Mouse (Mus musculus) kidney, adult 2 months (tissue): ENCODE measurements around the gene Ptprm.

Experiments
- CTCF ChIP-seq: fragments of 200-500 bp; conservative IDR thresholded peaks from 2 replicates; pipeline ENCODE4 v1.5.1; 2011; ENCODE audit warnings: low read depth, mild to moderate bottlenecking, control low read depth, low read length, moderate library complexity, mixed read lengths; ENCODE audit not compliant: insufficient read depth, insufficient read length
- POLR2A ChIP-seq: fragments of 200-500 bp; IDR thresholded peaks from one replicate; pipeline ENCODE4 v1.6.1; 2011; ENCODE audit warnings: low read depth, low read length, control low read depth

DNA sequence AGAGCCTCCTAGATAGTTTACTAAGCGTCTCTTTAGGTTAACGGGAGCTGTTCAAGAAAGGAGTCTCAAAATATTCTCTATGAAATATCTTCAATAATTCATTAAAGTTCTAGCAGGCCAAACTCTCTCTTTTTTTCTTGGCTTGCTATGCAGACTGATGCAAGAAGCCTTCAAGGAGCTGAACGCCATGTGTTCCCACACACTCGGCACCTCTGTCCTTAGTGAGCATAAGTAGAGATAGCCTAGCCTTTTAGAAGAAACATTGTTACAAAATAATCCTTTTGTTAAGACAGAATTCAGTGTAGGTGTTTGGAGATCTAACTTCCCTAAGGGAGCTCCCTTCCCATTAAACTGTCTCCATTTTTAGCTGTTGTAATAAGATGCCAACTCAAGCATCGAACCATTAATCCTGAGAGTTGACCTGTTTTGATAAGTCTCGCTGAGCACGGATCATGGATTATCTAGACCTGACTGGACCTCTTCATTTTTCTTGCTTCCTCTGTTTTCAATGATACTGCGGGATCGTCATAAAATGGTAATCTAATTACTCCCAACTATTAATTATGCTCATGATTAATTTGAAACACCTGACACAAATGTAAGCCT is 85.7 kb downstream of the Ptprm start:
- TF ChIP-seq CTCF, result no peak
- TF ChIP-seq POLR2A, result no peak
